Comparison of ENCODE assay signal across 12 mouse cellular contexts in genomic region chr14:37271015-37271933, GRCm38 (mm10).
A peak's percentile ranks its signal among the peaks of the same experiment; 100 is the strongest.
DNase-seq lines count a peak whose midpoint lies in the region; ATAC-seq and TF ChIP-seq lines count a peak whose summit lies in the region.
"Had no signal": no experiment of that assay in that cellular context is flagged by ENCODE, and none has a peak within 500 bp of the region (broad histone marks: within the 10 kb centered on the region; RNA-seq: fewer than 3 reads in every experiment).

No protein-coding gene starts in this region.

- peak overlapping the region; percentile 80 for H3K27ac ChIP-seq in lung, embryonic 14.5 days (ENCODE audit: low read depth)
- no peak overlapping the region for H3K27ac ChIP-seq in forebrain, embryonic 16.5 days (ENCODE audit: low read length)
- 0 out of 2 replicates have a peak overlapping the region, but pooled peaks have one; percentile 55 for H3K27ac ChIP-seq in stomach, embryonic 14.5 days (ENCODE audit: low read length)
- no peak overlapping the region for H3K27ac ChIP-seq in thymus, adult 2 months (ENCODE audit: control insufficient read depth, insufficient read depth, low read length)
- H3K27ac ChIP-seq in liver, embryonic 12.5 days: no peak overlapping the region
- H3K27ac ChIP-seq: heart, embryonic 10.5 days had no signal

- H3K9me3 ChIP-seq in lung, embryonic 14.5 days (ENCODE audit: low read depth, low read length): no peaks in the 10 kb centered on the region
- H3K9me3 ChIP-seq in forebrain, embryonic 16.5 days (ENCODE audit: control insufficient read depth, low read length): no peaks in the 10 kb centered on the region
- no peaks in the 10 kb centered on the region for H3K9me3 ChIP-seq in stomach, embryonic 14.5 days (ENCODE audit: control insufficient read depth, low read depth, low read length)
- no peaks in the 10 kb centered on the region for H3K9me3 ChIP-seq in liver, embryonic 12.5 days (replicated peaks)
- H3K9me3 ChIP-seq: heart, embryonic 10.5 days had no signal

- peak; percentile 78 for DNase-seq in lung, embryonic 14.5 days
- no peak for DNase-seq in lung, postnatal 25 days (ENCODE audit: low spot score)
- peak; percentile 17 to 64 for DNase-seq in lung, postnatal 4 days
- DNase-seq in thymus, adult 2 months: no peak
- no peak for DNase-seq in frontal cortex, postnatal 25 days (ENCODE audit: low spot score in 2 of 2)
- DNase-seq: kidney, adult 9 months; liver had no signal

- H3K4me2 ChIP-seq in lung, embryonic 14.5 days: no peak overlapping the region
- H3K4me2 ChIP-seq in forebrain, embryonic 16.5 days (ENCODE audit: low read length): no peak overlapping the region
- H3K4me2 ChIP-seq in stomach, embryonic 14.5 days (replicated peaks; ENCODE audit: low read depth, low read length): no peak overlapping the region
- no peak overlapping the region for H3K4me2 ChIP-seq in liver, embryonic 12.5 days

- no peak for TF ChIP-seq CTCF in lung, embryonic 14.5 days (IDR thresholded peaks at IDR 0.05; ENCODE audit: low read depth)
- no peak for TF ChIP-seq CTCF in thymus, adult 2 months (IDR thresholded peaks at IDR 0.05; ENCODE audit: borderline replicate concordance, control insufficient read depth, extremely low read depth, insufficient read depth, low read length, poor library complexity)

- WGBS in lung, embryonic 14.5 days: 26% methylated on average over 6 of the region's 6 CpGs
- WGBS in forebrain, embryonic 16.5 days: 20% methylated on average over 6 of the region's 6 CpGs
- WGBS in stomach, embryonic 14.5 days: 38% methylated on average over 6 of the region's 6 CpGs
- WGBS in thymus, adult 2 months: 81% methylated on average over 6 of the region's 6 CpGs
- WGBS in liver, embryonic 12.5 days (ENCODE audit: insufficient replicate concordance): 51% methylated on average over 6 of the region's 6 CpGs

- H3K27me3 ChIP-seq in lung, embryonic 14.5 days (ENCODE audit: insufficient read depth, low read length): no peaks in the 10 kb centered on the region
- H3K27me3 ChIP-seq in forebrain, embryonic 16.5 days (replicated peaks; ENCODE audit: control insufficient read depth, insufficient read depth, low read length): no peaks in the 10 kb centered on the region
- no peaks in the 10 kb centered on the region for H3K27me3 ChIP-seq in stomach, embryonic 14.5 days (ENCODE audit: control insufficient read depth, insufficient read depth, low read length)
- no peaks in the 10 kb centered on the region for H3K27me3 ChIP-seq in thymus, adult 2 months (ENCODE audit: control insufficient read depth, insufficient read depth, low read length)
- no peaks in the 10 kb centered on the region for H3K27me3 ChIP-seq in liver, embryonic 12.5 days (replicated peaks)

- no peaks in the 10 kb centered on the region for H3K36me3 ChIP-seq in lung, embryonic 14.5 days (ENCODE audit: insufficient read depth)
- no peaks in the 10 kb centered on the region for H3K36me3 ChIP-seq in forebrain, embryonic 16.5 days (ENCODE audit: control insufficient read depth, insufficient read depth)
- no peaks in the 10 kb centered on the region for H3K36me3 ChIP-seq in stomach, embryonic 14.5 days (ENCODE audit: control insufficient read depth, insufficient read depth, low read length)
- no peaks in the 10 kb centered on the region for H3K36me3 ChIP-seq in thymus, adult 2 months (ENCODE audit: control insufficient read depth, insufficient read depth, low read length)
- H3K36me3 ChIP-seq in liver, embryonic 12.5 days: no peaks in the 10 kb centered on the region
- H3K36me3 ChIP-seq: heart, embryonic 10.5 days had no signal

- no peak overlapping the region for H3K9ac ChIP-seq in lung, embryonic 14.5 days
- H3K9ac ChIP-seq in forebrain, embryonic 16.5 days (replicated peaks; ENCODE audit: low read depth, low read length): no peak overlapping the region
- no peak overlapping the region for H3K9ac ChIP-seq in stomach, embryonic 14.5 days (replicated peaks; ENCODE audit: low read depth, low read length)
- no peak overlapping the region for H3K9ac ChIP-seq in liver, embryonic 12.5 days

- H3K4me1 ChIP-seq in lung, embryonic 14.5 days (ENCODE audit: insufficient read depth): peaks cover 9% of the 10 kb centered on the region; the same call in 1 of the 2 replicates
- H3K4me1 ChIP-seq in forebrain, embryonic 16.5 days (replicated peaks; ENCODE audit: control insufficient read depth, insufficient read depth, low read length): peaks cover 2% of the 10 kb centered on the region; the same call in 1 of the 2 replicates
- no peaks in the 10 kb centered on the region; the same call in 1 of the 2 replicates for H3K4me1 ChIP-seq in stomach, embryonic 14.5 days (ENCODE audit: control insufficient read depth, insufficient read depth, low read length)
- no peaks in the 10 kb centered on the region for H3K4me1 ChIP-seq in thymus, adult 2 months (replicated peaks; ENCODE audit: control insufficient read depth, insufficient read depth, low read length)
- no peaks in the 10 kb centered on the region for H3K4me1 ChIP-seq in liver, embryonic 12.5 days

- no peak for TF ChIP-seq POLR2A in thymus, adult 2 months (IDR thresholded peaks at IDR 0.05; ENCODE audit: control insufficient read depth, extremely low read depth, insufficient read depth, low read length, poor library complexity)

- ATAC-seq in lung, embryonic 14.5 days (ENCODE audit: insufficient read depth): peak; percentile 84
- peak; percentile 74 for ATAC-seq in forebrain, embryonic 16.5 days
- peak; percentile 46; the same call in 1 of the 2 replicates for ATAC-seq in stomach, embryonic 14.5 days (ENCODE audit: insufficient number of reproducible peaks, insufficient read depth, low FRiP score, low read depth)
- ATAC-seq in liver, embryonic 12.5 days: no peak
- ATAC-seq: activated CD4-positive, CD25-positive, alpha-beta regulatory T cell, adult 4 months had no signal

- no peak overlapping the region for H3K4me3 ChIP-seq in lung, embryonic 14.5 days (ENCODE audit: low read depth, low read length)
- no peak overlapping the region for H3K4me3 ChIP-seq in forebrain, embryonic 16.5 days (replicated peaks; ENCODE audit: low read length)
- H3K4me3 ChIP-seq in stomach, embryonic 14.5 days (ENCODE audit: low read depth, low read length): no peak overlapping the region
- H3K4me3 ChIP-seq in thymus, adult 2 months (ENCODE audit: control insufficient read depth, insufficient read depth, low read length): no peak overlapping the region
- no peak overlapping the region for H3K4me3 ChIP-seq in liver, embryonic 12.5 days
- H3K4me3 ChIP-seq: heart, embryonic 10.5 days had no signal

Comparison
In these comparisons a context has a peak if more than half of its experiments do, and no peak if none do; other contexts are left out.
1. DNase-seq: peak in lung, embryonic 14.5 days (single experiment) and lung, postnatal 4 days (2 of 2); none in lung, postnatal 25 days (single experiment), thymus, adult 2 months (single experiment) and frontal cortex, postnatal 25 days (0 of 2).
2. H3K27ac ChIP-seq: peak in lung, embryonic 14.5 days (single experiment) and stomach, embryonic 14.5 days (single experiment); none in forebrain, embryonic 16.5 days (single experiment), thymus, adult 2 months (single experiment) and liver, embryonic 12.5 days (single experiment).